Mouse (Mus musculus): ENCODE results near the gene Zfp426.

DNA sequence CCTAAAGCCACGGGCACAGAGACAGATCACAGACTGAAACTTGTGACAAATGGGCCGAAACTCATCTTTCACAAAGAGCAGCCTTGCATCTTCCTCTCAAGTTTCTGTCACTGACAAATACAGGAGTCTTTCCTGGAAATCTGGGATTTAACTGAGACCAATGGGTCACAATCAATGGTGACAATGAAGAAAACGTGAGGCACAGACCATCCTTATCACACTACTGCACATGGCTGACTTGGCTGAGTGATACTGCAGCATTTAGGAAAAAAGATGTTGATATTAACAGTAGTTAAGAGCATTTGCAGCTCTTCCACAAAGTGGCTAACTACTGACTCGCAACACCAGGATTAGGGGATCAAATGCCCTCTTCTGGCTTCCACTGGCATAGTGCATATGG lies 19.1 kb upstream of the Zfp426 start:
- TF ChIP-seq EP300 (IDR thresholded peaks at IDR 0.05; ENCODE audit: low read depth) = peak; percentile 63
- no peak for TF ChIP-seq CTCF (IDR thresholded peaks at IDR 0.05; ENCODE audit: low read depth)

All from liver, embryonic 14.5 days (tissue).